Mouse (Mus musculus): ENCODE data around the gene Bicc1. TPM values are rescaled to one million over a fixed set of nuclear protein-coding genes. Genes with fewer than 3 reads are reported as not detected.

The Bicc1 gene
- polyA plus RNA-seq, 2 experiments, result 1.7 to 1.8 TPM

DNA sequence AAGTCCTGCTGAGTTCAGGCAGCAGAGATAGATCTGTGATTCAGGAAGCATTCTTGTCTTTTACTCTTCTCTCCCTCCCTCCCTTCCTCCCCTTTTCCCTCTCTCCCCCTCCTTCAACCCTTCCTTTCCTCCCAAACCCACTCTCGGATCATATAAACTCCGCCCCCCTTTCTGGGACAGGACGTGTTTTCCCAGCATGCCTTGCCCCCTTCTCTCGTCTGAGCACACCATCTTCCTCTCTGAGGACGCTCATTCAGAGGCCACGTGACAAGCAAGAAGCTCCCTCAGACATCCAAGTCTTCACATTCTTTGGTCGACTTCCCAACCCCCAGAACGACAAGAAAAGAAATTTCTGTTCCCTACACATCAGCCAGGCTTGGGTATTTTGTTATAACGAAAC is 36.0 kb upstream of the Bicc1 start:
- Histone ChIP-seq H3K4me3 (ENCODE audit: insufficient read depth in 1 of 2, low read depth in 2 of 2, low read length in 2 of 2) (no peak overlapping the region), H3K9me3 (ENCODE audit: control insufficient read depth, low read length) (no peaks in the 10 kb centered on the region), H3K27ac (no peak overlapping the region), H3K4me2 (ENCODE audit: low read depth) (no peak overlapping the region), H3K27me3 (ENCODE audit: control insufficient read depth, insufficient read depth, low read length) (no peaks in the 10 kb centered on the region), H3K4me1 (replicated peaks; ENCODE audit: control insufficient read depth in 2 of 2, insufficient read depth in 2 of 2, low read length in 1 of 2) (peaks cover 0 to 2% of the 10 kb centered on the region in 2 experiments; a peak in 1 of 4 replicates), H3K9ac (replicated peaks) (no peak overlapping the region), H3K36me3 (replicated peaks; ENCODE audit: control insufficient read depth, insufficient read depth, low read depth) (no peaks in the 10 kb centered on the region)
- WGBS (ENCODE audit: insufficient replicate concordance), result 45% methylated on average over 9 of the region's 9 CpGs
- TF ChIP-seq CTCF (IDR thresholded peaks at IDR 0.05; ENCODE audit: low read depth) (no peak), EP300 (IDR thresholded peaks at IDR 0.05; ENCODE audit: low read depth) (no peak)
- DNase-seq (ENCODE audit: low read depth in 3 of 3, low spot score in 3 of 3), result no peak
- no peak for ATAC-seq (ENCODE audit: insufficient read depth)

DNA sequence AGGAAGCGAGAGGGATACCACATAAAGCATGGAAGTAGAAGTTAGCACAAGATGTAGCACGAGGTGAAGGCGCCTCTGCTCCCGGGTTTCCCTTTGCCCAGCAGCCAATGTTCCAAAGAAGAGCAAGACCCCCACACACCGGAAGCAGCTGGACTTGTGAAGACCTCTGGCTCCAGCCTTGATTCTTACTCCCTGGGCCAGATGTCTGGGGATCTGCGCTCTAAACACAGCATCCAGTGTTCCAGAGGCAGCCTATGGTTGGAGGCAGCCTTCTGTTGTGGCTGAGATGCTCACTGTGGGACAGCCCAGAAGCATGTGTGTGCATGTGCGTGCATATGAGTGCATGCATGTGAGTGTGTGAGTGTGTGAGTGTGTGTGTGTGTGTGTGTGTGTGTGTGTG is 35.2 kb upstream of the Bicc1 start:
- Histone ChIP-seq H3K9ac (replicated peaks) (no peak overlapping the region), H3K36me3 (replicated peaks; ENCODE audit: control insufficient read depth, insufficient read depth, low read depth) (no peaks in the 10 kb centered on the region), H3K27ac (no peak overlapping the region), H3K4me2 (ENCODE audit: low read depth) (no peak overlapping the region), H3K27me3 (ENCODE audit: control insufficient read depth, insufficient read depth, low read length) (no peaks in the 10 kb centered on the region), H3K4me1 (replicated peaks; ENCODE audit: control insufficient read depth in 2 of 2, insufficient read depth in 2 of 2, low read length in 1 of 2) (peaks cover 0 to 2% of the 10 kb centered on the region in 2 experiments; a peak in 1 of 4 replicates), H3K9me3 (ENCODE audit: control insufficient read depth, low read length) (no peaks in the 10 kb centered on the region), H3K4me3 (ENCODE audit: insufficient read depth in 1 of 2, low read depth in 2 of 2, low read length in 2 of 2) (no peak overlapping the region)
- TF ChIP-seq EP300 (IDR thresholded peaks at IDR 0.05; ENCODE audit: low read depth) (no peak), CTCF (IDR thresholded peaks at IDR 0.05; ENCODE audit: low read depth) (no peak)
- DNase-seq (ENCODE audit: low read depth in 3 of 3, low spot score in 3 of 3), result no peak
- no peak for ATAC-seq (ENCODE audit: insufficient read depth)
- WGBS (ENCODE audit: insufficient replicate concordance), result 57% methylated on average over 7 of the region's 7 CpGs

DNA sequence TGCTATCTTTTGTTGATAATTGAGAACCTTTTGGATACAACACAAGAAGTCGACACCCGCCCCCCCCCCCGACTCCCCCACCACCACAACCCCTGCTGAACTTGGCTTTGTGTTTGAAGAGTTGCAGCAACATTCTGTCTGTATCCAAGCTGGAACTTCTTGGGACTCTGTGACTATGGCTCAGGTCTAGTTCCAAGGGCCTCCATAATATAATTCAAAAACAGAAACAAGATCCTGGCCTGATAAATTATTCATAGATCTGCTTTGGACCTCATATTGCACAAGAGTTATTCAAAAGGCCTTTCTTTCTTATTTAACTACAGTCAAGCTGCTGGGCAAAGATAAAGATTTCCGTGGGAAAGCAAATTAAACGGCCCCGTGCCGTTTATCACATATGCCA is 33.8 kb upstream of the Bicc1 start:
- Histone ChIP-seq H3K9ac (replicated peaks) (no peak overlapping the region), H3K27me3 (ENCODE audit: control insufficient read depth, insufficient read depth, low read length) (no peaks in the 10 kb centered on the region), H3K9me3 (ENCODE audit: control insufficient read depth, low read length) (no peaks in the 10 kb centered on the region), H3K4me3 (ENCODE audit: insufficient read depth in 1 of 2, low read depth in 2 of 2, low read length in 2 of 2) (no peak overlapping the region), H3K4me1 (replicated peaks; ENCODE audit: control insufficient read depth in 2 of 2, insufficient read depth in 2 of 2, low read length in 1 of 2) (peaks cover 0 to 2% of the 10 kb centered on the region in 2 experiments; a peak in 1 of 4 replicates), H3K27ac (no peak overlapping the region), H3K36me3 (replicated peaks; ENCODE audit: control insufficient read depth, insufficient read depth, low read depth) (no peaks in the 10 kb centered on the region), H3K4me2 (ENCODE audit: low read depth) (no peak overlapping the region)
- 55% methylated on average over 7 of the region's 7 CpGs for WGBS (ENCODE audit: insufficient replicate concordance)
- TF ChIP-seq CTCF (IDR thresholded peaks at IDR 0.05; ENCODE audit: low read depth) (no peak), EP300 (IDR thresholded peaks at IDR 0.05; ENCODE audit: low read depth) (no peak)
- no peak for ATAC-seq (ENCODE audit: insufficient read depth)
- DNase-seq (ENCODE audit: low read depth in 3 of 3, low spot score in 3 of 3), result no peak

DNA sequence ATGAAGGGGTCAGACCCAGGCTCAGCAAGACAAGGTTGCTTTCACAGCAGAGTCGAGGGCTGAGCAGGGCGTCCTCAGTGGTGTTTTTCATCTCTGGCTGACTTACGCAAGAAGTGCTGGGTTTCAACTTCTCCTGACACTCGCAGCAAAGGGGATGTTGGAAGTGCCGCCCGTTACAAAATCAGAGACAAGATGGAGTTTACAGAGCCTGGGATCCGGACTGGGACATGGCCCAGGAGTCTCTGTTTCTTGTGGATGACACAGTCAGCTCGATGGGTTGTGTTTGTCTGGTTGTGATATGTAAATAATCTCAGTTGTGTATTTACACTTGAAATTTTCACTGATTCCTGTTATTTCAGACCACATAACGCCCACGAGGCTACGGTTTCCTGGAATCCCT is 33.4 kb upstream of the Bicc1 start:
- no peak for TF ChIP-seq CTCF (IDR thresholded peaks at IDR 0.05; ENCODE audit: low read depth)
- no peak for TF ChIP-seq EP300 (IDR thresholded peaks at IDR 0.05; ENCODE audit: low read depth)
- no peak overlapping the region for H3K4me2 ChIP-seq (ENCODE audit: low read depth)
- H3K27ac ChIP-seq, result no peak overlapping the region
- H3K27me3 ChIP-seq (ENCODE audit: control insufficient read depth, insufficient read depth, low read length), result no peaks in the 10 kb centered on the region
- H3K4me3 ChIP-seq (ENCODE audit: insufficient read depth in 1 of 2, low read depth in 2 of 2, low read length in 2 of 2), result no peak overlapping the region
- ATAC-seq (ENCODE audit: insufficient read depth) (no peak), DNase-seq (ENCODE audit: low read depth in 3 of 3, low spot score in 3 of 3) (no peak)
- H3K9me3 ChIP-seq (ENCODE audit: control insufficient read depth, low read length), result no peaks in the 10 kb centered on the region
- H3K4me1 ChIP-seq (replicated peaks; ENCODE audit: control insufficient read depth in 2 of 2, insufficient read depth in 2 of 2, low read length in 1 of 2), result peaks cover 0 to 2% of the 10 kb centered on the region in 2 experiments; a peak in 1 of 4 replicates
- H3K9ac ChIP-seq (replicated peaks), result no peak overlapping the region
- H3K36me3 ChIP-seq (replicated peaks; ENCODE audit: control insufficient read depth, insufficient read depth, low read depth), result no peaks in the 10 kb centered on the region
- WGBS (ENCODE audit: insufficient replicate concordance), result 52% methylated on average over 11 of the region's 11 CpGs

DNA sequence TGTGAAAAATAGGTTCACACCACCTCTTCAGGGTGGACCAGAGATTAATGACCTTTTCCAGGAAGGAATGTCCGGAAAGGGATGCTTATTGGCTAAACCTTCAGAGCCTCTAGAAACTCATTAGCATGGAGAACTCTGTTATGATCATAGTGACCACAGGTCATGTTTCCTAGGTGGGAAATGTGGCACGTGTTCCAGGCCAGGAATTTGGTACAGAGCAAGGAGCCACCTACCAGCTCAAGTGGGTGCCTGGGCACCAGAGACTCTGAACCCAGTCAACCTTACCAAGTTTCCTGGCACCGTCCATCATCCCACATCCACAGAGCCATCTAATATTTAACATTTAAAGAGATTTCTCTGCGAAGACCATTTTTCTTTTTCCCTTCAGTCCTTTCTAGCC is 29.2 kb upstream of the Bicc1 start:
- no peaks in the 10 kb centered on the region for H3K36me3 ChIP-seq (replicated peaks; ENCODE audit: control insufficient read depth, insufficient read depth, low read depth)
- H3K9me3 ChIP-seq (ENCODE audit: control insufficient read depth, low read length), result no peaks in the 10 kb centered on the region
- peaks cover 0 to 5% of the 10 kb centered on the region in 2 experiments; a peak in 1 of 4 replicates for H3K4me1 ChIP-seq (replicated peaks; ENCODE audit: control insufficient read depth in 2 of 2, insufficient read depth in 2 of 2, low read length in 1 of 2)
- 68% methylated on average over 4 of the region's 4 CpGs for WGBS (ENCODE audit: insufficient replicate concordance)
- H3K27me3 ChIP-seq (ENCODE audit: control insufficient read depth, insufficient read depth, low read length), result no peaks in the 10 kb centered on the region
- no peak for TF ChIP-seq CTCF (IDR thresholded peaks at IDR 0.05; ENCODE audit: low read depth)
- TF ChIP-seq EP300 (IDR thresholded peaks at IDR 0.05; ENCODE audit: low read depth), result no peak
- no peak overlapping the region for H3K27ac ChIP-seq
- no peak overlapping the region for H3K9ac ChIP-seq (replicated peaks)
- DNase-seq (ENCODE audit: low read depth in 3 of 3, low spot score in 3 of 3) (no peak), ATAC-seq (ENCODE audit: insufficient read depth) (no peak)
- no peak overlapping the region for H3K4me2 ChIP-seq (ENCODE audit: low read depth)
- H3K4me3 ChIP-seq (ENCODE audit: insufficient read depth in 1 of 2, low read depth in 2 of 2, low read length in 2 of 2), result no peak overlapping the region
